Mouse (Mus musculus) limb, embryonic 12.5 days (tissue): ENCODE data around the gene Hexim2. TPM values are rescaled to one million over a fixed set of nuclear protein-coding genes. Genes with fewer than 3 reads are reported as not detected.

Source experiments
- ATAC-seq: fragments of 200-750 bp; cut with Nextera tagmentation; 2 replicates; pipeline ENCODE4 v1.8.0; 2017; ENCODE audit warnings: low read depth, moderate TSS enrichment; ENCODE audit not compliant: insufficient number of reproducible peaks, insufficient read depth, low FRiP score, low TSS enrichment
- H3K27ac ChIP-seq: fragments of 300-500 bp; sonication (generic); 2 replicates; pipeline ENCODE4 v1.5.1; 2016; ENCODE audit warnings: mild to moderate bottlenecking, moderate library complexity
- H3K27me3 ChIP-seq: fragments of 300-500 bp; sonication (generic); 2 replicates; pipeline ENCODE4 v1.6.1; 2016; ENCODE audit warnings: mild to moderate bottlenecking, moderate library complexity
- H3K36me3 ChIP-seq: fragments of 300-500 bp; sonication (generic); 2 replicates; pipeline ENCODE4 v1.6.1; 2016; ENCODE audit warnings: mild to moderate bottlenecking, moderate library complexity
- H3K4me1 ChIP-seq: fragments of 300-500 bp; sonication (generic); replicated peaks from 2 replicates; pipeline ENCODE4 v1.6.1; 2016
- H3K4me2 ChIP-seq: fragments of 300-500 bp; sonication (generic); 2 replicates; pipeline ENCODE4 v1.6.1; 2016; ENCODE audit warnings: mild to moderate bottlenecking, moderate library complexity
- H3K4me3 ChIP-seq: fragments of 300-500 bp; sonication (generic); replicated peaks from 2 replicates; pipeline ENCODE4 v1.5.1; 2016; ENCODE audit warnings: mild to moderate bottlenecking
- H3K9ac ChIP-seq: fragments of 300-500 bp; sonication (generic); replicated peaks from 2 replicates; pipeline ENCODE4 v1.6.1; 2016; ENCODE audit warnings: mild to moderate bottlenecking, moderate library complexity
- H3K9me3 ChIP-seq: fragments of 300-500 bp; sonication (generic); 2 replicates; pipeline ENCODE4 v1.6.1; 2016; ENCODE audit warnings: mild to moderate bottlenecking, moderate library complexity
- WGBS: fragments of 180-500 bp; shearing (Covaris S2); methylation state at CpG from one replicate; pipeline ENCODE4 v1.1.7; 2016; 5-methylcytosine and 5-hydroxymethylcytosine counted together
- polyA plus RNA-seq: library from polyadenylated mRNA; unstranded; fragments of >200 nt; fragmentation: Nextera tagmentation; extraction: Ambion mirVana; gene quantifications from 2 replicates; pipeline ENCODE4 v1.2.1, GENCODE M21; 2016

The Hexim2 gene
- polyA plus RNA-seq, 1 experiment from 2014 or later = 12.8 TPM

DNA sequence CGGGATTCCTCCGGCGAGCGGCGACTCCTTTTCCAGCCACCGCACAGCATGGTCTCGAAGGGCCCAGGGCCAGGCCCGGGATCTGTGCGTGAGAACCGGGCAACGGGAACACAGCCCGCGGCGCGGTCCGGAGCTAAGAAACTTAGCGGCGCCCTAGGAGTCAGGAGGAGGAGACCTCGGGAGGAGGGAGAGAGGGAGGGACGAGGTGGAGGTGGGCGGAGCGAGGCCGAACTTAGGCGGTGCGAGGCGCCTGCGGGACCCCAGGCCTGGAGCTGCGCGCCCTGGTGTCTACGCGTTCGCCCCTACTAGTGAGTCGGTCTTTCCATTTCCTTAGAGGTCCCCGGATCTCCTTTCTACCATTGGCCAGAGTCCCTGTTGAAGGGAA is 30.8 kb upstream of the Hexim2 start, which contains the start of the genes Plcd3 and Acbd4:
Gene Plcd3, minus strand, starts transcription at position 178 of the 385 bp plus-strand sequence.
Gene Acbd4, plus strand, starts transcription at position 202 of the 385 bp plus-strand sequence.
- Histone ChIP-seq H3K4me3 (peak within 1 kb of the TSS; percentile 63), H3K4me1 (peaks cover 36% of the 10 kb centered on the region), H3K36me3 (no peaks in the 10 kb centered on the region), H3K27ac (no peak within 1 kb of the TSS), H3K9ac (peak within 1 kb of the TSS; percentile 65), H3K27me3 (peaks cover 77% of the 10 kb centered on the region), H3K9me3 (no peaks in the 10 kb centered on the region), H3K4me2 (peak within 1 kb of the TSS; percentile 85)
- under 1% methylated on average over 34 of the region's 34 CpGs for WGBS
- ATAC-seq = peak; percentile 22

DNA sequence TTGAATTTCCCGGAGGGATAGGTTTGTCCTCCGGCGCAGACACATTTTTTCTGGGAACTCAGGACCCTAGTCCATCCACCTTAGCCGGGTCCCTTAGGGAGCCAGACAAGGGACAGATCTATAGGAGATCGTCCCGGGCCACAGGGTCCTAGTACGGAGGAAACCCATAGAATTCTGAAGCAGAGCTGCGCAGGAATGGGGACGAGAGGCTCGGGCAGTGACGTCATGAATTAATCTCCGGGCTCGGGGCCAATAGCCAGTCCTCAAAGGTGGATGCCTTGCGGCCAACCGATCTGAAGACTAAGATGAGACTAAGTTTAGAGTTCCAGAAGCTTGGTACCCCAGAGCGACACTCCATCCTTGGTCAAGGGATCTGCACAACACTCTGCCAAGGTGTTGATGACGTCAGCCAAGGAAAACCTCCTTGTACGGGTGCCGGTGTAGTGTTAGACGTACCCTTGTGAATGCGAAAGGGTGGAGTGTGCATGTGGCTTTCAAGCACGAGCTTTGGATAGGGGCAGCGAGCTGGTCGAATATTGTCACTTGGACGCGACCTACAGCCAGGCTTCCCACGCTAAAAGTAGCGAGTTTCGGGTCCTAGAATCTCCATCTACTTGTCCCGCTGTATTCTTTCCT is 30.2 kb upstream of the Hexim2 start:
- H3K4me3 ChIP-seq = peak overlapping the region; percentile 63
- peak overlapping the region; percentile 85 for H3K4me2 ChIP-seq
- no peak overlapping the region for H3K27ac ChIP-seq
- peak overlapping the region; percentile 65 for H3K9ac ChIP-seq
- no peaks in the 10 kb centered on the region for H3K9me3 ChIP-seq
- 3% methylated on average over 30 of the region's 30 CpGs for WGBS
- H3K4me1 ChIP-seq = peaks cover 31% of the 10 kb centered on the region
- ATAC-seq = peak; percentile 12; the same call in 1 of the 2 replicates
- peaks cover 72% of the 10 kb centered on the region for H3K27me3 ChIP-seq
- no peaks in the 10 kb centered on the region for H3K36me3 ChIP-seq

DNA sequence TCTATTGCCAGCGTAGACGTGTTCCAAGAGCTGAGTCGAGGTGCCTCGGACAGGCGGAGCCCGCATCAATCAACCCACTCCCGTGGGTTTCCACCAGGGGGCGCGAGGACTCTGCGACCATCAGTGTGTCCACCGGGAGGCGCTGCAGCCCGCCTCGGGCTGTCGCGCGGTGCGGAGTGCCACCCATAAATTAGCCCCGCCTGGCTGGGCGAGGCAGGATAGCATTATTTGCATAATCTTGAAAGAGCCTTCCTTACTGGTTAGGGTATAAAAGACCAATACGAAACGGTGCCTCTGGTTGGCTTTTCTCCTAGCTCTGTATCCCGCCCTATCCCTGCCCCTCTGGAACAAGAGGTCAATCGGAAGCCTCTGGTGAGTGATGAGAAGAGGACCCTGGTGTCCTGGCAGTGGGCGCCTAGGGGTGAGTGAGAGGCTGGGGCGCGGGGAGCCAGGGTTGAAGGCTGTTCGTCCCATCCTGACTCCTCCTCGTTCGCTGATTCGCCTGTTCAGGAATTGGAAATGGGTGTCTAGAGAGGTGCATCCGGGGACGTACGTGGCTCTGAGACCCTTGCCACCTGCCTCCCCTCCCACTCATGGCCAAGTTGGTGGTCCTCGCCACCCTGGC is 29.4 kb upstream of the Hexim2 start:
- Histone ChIP-seq H3K9me3 (no peaks in the 10 kb centered on the region), H3K4me2 (peak overlapping the region; percentile 85), H3K9ac (peak overlapping the region; percentile 42; the same call in 1 of the 2 replicates), H3K4me3 (peak overlapping the region; percentile 63), H3K27ac (0 out of 2 replicates have a peak overlapping the region, but pooled peaks have one; percentile 19), H3K4me1 (peaks cover 22% of the 10 kb centered on the region), H3K36me3 (no peaks in the 10 kb centered on the region), H3K27me3 (peaks cover 67% of the 10 kb centered on the region)
- ATAC-seq = peak; percentile 76
- 2% methylated on average over 35 of the region's 35 CpGs for WGBS

DNA sequence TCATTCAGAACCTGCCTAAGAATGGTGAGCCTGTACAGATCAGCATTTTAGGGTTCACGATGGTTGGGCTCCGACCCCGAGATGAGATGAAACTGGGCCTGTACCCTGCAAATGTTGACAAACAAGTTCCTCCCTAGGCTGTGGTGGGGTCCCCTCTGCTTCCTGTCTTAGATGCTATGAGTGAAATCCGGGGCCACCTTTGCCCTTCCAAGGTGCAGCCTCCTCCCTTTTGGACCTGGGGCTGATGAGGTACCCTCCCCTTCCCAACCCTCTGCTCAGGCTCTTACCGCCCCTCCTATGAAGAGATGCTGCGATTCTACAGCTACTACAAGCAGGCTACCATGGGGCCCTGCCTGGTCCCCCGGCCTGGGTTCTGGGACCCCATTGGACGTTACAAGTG is 28.6 kb upstream of the Hexim2 start:
- peak overlapping the region; percentile 63 for H3K4me3 ChIP-seq
- WGBS = 53% methylated on average over 8 of the region's 8 CpGs
- no peak overlapping the region for H3K27ac ChIP-seq
- no peaks in the 10 kb centered on the region for H3K9me3 ChIP-seq
- H3K9ac ChIP-seq = no peak overlapping the region
- ATAC-seq = no peak
- H3K36me3 ChIP-seq = no peaks in the 10 kb centered on the region
- H3K27me3 ChIP-seq = peaks cover 62% of the 10 kb centered on the region
- H3K4me1 ChIP-seq = peaks cover 18% of the 10 kb centered on the region
- peak overlapping the region; percentile 85 for H3K4me2 ChIP-seq

DNA sequence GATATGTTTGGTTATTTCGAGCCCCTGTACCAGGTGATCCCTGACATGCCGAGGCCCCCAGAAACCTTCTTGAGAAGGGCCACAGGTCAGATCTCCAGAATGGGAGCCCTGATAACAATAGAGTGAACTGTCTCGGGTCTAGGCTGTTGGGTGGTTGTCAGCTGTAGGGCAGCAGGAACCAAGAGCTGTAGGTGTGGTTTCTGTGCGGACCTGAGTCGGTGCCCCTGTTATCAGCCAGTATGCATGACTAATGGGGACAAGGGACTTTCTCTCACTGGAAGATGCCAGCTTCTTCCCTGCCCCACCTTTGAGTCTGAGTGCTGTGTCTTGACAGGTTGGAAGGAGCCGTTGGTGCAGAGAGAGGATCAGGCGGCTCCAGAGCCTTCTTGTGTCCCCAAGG is 27.8 kb upstream of the Hexim2 start:
- ATAC-seq = no peak
- Histone ChIP-seq H3K27me3 (peaks cover 54% of the 10 kb centered on the region), H3K4me3 (no peak overlapping the region), H3K36me3 (no peaks in the 10 kb centered on the region), H3K27ac (no peak overlapping the region), H3K4me1 (peaks cover 11% of the 10 kb centered on the region), H3K4me2 (no peak overlapping the region), H3K9ac (no peak overlapping the region), H3K9me3 (no peaks in the 10 kb centered on the region)
- 79% methylated on average over 7 of the region's 7 CpGs for WGBS

DNA sequence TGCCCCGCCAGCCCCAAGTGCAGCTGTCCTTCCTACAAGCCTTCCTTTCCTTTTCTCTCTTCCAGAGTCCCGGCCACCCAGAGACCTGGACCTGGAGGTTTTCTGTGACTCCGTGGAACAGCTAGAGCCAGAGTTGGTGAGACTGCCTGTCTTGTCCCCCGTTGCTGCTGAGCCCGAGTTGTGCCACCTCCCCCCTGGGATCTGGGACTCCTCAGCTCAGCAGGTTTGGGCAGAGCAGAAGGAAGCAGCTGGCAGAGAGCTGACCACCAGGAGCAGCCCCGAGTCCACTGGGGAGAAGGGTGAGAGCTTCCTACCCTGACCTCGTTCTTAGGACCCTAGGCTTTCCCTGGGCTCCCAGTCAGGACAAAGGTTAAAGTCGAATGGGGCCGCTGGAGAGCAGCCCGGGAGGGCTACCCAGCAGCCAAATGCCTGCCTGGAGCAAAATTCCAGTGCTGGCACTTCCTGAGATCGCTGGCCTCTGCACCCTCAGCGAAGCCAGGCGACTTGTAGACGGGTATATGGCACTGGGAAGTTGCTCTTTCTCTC is 27.0 kb upstream of the Hexim2 start:
- 54% methylated on average over 13 of the region's 14 CpGs for WGBS
- Histone ChIP-seq H3K9ac (no peak overlapping the region), H3K4me3 (no peak overlapping the region), H3K36me3 (no peaks in the 10 kb centered on the region), H3K27ac (no peak overlapping the region), H3K4me1 (peaks cover 11% of the 10 kb centered on the region), H3K9me3 (no peaks in the 10 kb centered on the region), H3K27me3 (peaks cover 46% of the 10 kb centered on the region), H3K4me2 (no peak overlapping the region)
- ATAC-seq = no peak

DNA sequence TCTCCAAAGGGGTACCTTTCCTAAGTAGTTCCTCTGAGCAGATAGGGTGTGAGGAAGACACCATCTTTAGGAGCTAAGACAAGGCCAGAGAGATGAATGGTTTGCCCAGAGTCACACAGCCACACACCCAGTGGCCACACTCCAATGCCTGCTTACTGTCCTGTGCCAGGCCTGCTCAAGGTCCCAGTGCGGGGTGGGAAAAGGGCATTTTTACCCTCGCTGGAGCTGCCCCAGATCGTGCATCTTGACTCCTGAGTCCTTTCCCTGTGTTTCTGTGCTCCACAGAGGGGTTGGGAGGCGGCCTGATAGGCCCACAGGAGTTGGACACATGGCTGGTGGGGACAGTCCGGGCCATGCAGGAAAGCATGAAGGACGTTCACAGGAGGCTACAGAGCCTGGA is 26.4 kb upstream of the Hexim2 start:
- no peak for ATAC-seq
- peaks cover 41% of the 10 kb centered on the region for H3K27me3 ChIP-seq
- no peaks in the 10 kb centered on the region for H3K9me3 ChIP-seq
- H3K4me1 ChIP-seq = peaks cover 11% of the 10 kb centered on the region
- H3K4me3 ChIP-seq = no peak overlapping the region
- 86% methylated on average over 6 of the region's 6 CpGs for WGBS
- no peak overlapping the region for H3K9ac ChIP-seq
- H3K4me2 ChIP-seq = no peak overlapping the region
- H3K36me3 ChIP-seq = no peaks in the 10 kb centered on the region
- H3K27ac ChIP-seq = no peak overlapping the region

DNA sequence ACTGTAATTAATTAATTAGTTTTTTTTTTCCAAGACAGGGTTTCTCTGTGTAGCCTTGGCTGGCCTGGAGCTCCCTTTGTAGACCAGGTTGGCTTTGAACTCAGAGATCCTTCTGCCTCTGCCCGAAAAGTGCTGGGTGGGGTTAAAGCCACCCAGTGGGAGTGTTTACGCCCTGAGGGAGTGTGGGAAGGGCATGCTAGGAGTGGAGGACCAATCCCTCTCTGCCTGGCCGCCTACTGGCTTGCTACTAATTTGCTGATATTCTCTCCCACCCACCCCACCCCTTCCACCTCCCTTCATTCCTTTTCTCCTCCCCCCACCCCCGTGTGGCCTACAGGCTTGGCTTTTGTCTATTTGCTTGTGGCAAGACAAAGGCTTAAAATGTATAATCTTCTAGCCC is 25.8 kb upstream of the Hexim2 start:
- Histone ChIP-seq H3K4me1 (peaks cover 10% of the 10 kb centered on the region), H3K4me3 (no peak overlapping the region), H3K9me3 (no peaks in the 10 kb centered on the region), H3K27me3 (peaks cover 40% of the 10 kb centered on the region), H3K36me3 (no peaks in the 10 kb centered on the region), H3K27ac (no peak overlapping the region), H3K9ac (no peak overlapping the region), H3K4me2 (no peak overlapping the region)
- no peak for ATAC-seq
- WGBS = 68% methylated on average over 4 of the region's 4 CpGs

DNA sequence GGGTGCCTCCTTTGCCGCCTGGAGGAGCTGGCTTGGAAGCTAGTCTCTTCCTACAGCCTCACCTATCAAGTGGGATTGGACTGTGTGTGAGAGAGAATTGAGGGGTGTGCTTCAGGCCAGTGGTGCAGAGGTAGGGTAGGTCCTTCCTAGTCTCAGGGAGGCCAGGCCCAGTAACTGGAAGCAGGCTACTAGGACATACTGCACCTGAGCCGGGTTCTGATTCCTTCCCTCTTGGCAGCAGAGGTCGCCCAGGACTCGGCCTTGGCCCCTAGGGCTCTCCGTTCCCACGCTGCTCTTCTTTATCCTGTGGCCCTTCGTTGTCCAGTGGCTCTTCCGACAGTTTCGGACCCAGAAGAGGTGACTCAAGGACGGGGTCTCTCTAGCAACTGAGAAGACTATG is 20.9 kb upstream of the Hexim2 start:
- 13% methylated on average over 10 of the region's 10 CpGs for WGBS
- Histone ChIP-seq H3K4me1 (peaks cover 22% of the 10 kb centered on the region), H3K4me2 (peak overlapping the region; percentile 80), H3K9me3 (no peaks in the 10 kb centered on the region), H3K27me3 (peaks cover 19% of the 10 kb centered on the region), H3K27ac (peak overlapping the region; percentile 69; the same call in 1 of the 2 replicates), H3K4me3 (peak overlapping the region; percentile 43), H3K9ac (peak overlapping the region; percentile 66), H3K36me3 (no peaks in the 10 kb centered on the region)
- ATAC-seq = no peak

DNA sequence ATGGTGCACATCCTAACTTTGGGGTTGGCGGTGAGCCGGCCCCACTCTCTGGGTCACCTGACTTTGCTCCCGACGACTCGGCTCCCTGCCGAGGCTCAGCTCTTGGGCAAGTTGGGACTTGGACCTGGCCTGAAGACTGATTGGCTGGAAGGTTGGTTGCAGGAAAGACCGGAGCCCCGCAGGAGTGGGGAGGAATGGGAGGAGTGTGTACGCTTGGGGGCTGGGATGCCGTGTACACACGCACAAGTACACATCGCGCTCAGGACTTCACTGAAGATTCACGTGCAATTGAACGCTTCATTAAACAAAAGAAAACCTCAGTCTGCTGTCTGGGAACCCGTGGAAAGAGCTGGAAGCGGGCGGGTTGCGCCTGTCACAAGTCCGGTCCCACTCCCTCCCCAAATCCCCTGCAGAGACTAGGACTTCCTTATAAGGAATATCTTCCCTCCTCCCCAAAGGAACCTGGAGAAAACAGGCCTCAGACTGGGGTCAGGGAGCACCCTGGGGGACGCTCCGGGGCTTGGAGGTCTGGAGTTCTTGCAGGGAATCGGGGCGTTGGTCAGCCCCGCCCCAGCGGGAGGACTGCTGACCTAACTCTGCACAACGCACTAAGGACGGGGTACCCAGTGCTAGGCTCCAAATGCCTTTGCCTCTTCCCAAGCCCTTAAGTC is 20.2 kb upstream of the Hexim2 start:
- ATAC-seq = no peak
- peak overlapping the region; percentile 43 for H3K4me3 ChIP-seq
- no peaks in the 10 kb centered on the region for H3K9me3 ChIP-seq
- peaks cover 19% of the 10 kb centered on the region for H3K27me3 ChIP-seq
- peak overlapping the region; percentile 66 for H3K9ac ChIP-seq
- peak overlapping the region; percentile 80 for H3K4me2 ChIP-seq
- peak overlapping the region; percentile 69 for H3K27ac ChIP-seq
- peaks cover 26% of the 10 kb centered on the region for H3K4me1 ChIP-seq
- WGBS = 1% methylated on average over 28 of the region's 28 CpGs
- H3K36me3 ChIP-seq = no peaks in the 10 kb centered on the region

DNA sequence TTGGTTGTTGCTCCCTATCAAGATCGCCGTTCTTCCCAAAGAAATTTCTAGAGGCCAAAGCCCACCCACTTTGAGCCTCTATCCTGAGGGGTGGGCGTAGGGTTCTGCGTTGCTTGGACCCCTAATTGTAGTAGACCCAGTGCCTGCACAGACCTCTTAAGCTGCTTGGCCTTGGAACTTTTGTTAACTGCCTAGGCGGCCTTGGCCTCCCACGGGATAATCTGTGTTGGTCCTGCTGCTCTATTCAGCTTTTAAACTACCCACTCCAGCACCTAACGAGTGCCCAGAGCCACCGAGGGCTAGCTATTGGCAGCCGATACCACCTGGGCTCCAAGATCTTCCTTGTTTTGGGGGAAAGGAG is 19.7 kb upstream of the Hexim2 start:
- ATAC-seq = no peak
- Histone ChIP-seq H3K4me3 (peak overlapping the region; percentile 43), H3K27ac (0 out of 2 replicates have a peak overlapping the region, but pooled peaks have one; percentile 69), H3K9me3 (no peaks in the 10 kb centered on the region), H3K4me1 (peaks cover 28% of the 10 kb centered on the region), H3K36me3 (no peaks in the 10 kb centered on the region), H3K9ac (peak overlapping the region; percentile 66), H3K4me2 (peak overlapping the region; percentile 80), H3K27me3 (peaks cover 19% of the 10 kb centered on the region)
- 14% methylated on average over 9 of the region's 9 CpGs for WGBS
